Mouse (Mus musculus): Measurements from ENCODE around the gene Tsga10ip. TPM values are rescaled to one million over a fixed set of nuclear protein-coding genes. Genes with fewer than 3 reads are reported as not detected.
A peak's percentile ranks its signal among the peaks of the same experiment; 100 is the strongest.

Gene Tsga10ip
- total and polyA plus RNA-seq, 2 experiments from 2014 or later = 0.10 TPM; not detected in 1

DNA sequence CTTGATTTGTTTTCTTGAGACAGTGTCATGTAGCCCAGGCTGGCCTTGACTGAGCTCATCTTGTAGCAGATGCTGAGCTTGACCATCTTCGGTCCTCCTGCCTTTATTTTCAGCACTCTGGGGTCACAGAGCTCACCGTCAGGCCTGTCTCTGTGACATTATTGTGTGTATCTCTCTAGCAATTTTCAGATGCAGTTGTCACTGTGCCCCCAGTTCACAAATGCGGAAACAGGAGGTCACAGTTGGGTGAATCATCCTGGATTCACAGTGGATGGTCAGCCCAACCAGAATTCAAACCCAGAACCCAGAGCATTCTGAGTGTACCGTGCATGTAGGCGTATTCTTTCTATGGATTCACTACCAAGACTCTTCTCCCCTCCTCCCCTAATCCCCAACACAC is 43.4 kb upstream of the Tsga10ip start:
- 0 out of 2 replicates have a peak, but pooled peaks cover 4% of the 10 kb centered on the region for H3K4me1 ChIP-seq (ENCODE audit: insufficient read depth, low read length)
- H3K9ac ChIP-seq (replicated peaks; ENCODE audit: low read length, poor library complexity, severe bottlenecking) = no peak overlapping the region
- ATAC-seq (ENCODE audit: low FRiP score) (no peak), DNase-seq (ENCODE audit: low spot score) (no peak)
- H3K4me3 ChIP-seq (ENCODE audit: low read depth, low read length) = no peak overlapping the region
- no peaks in the 10 kb centered on the region for H3K9me3 ChIP-seq (ENCODE audit: low read length)
- no peak overlapping the region for H3K4me2 ChIP-seq (ENCODE audit: low read depth, low read length, poor library complexity, severe bottlenecking)
- H3K27ac ChIP-seq (ENCODE audit: low read depth, low read length) = no peak overlapping the region
- H3K36me3 ChIP-seq (ENCODE audit: insufficient read depth, low read length) = no peaks in the 10 kb centered on the region
- H3K27me3 ChIP-seq (ENCODE audit: insufficient read depth, low read length) = peaks cover 44% of the 10 kb centered on the region
- no peak for TF ChIP-seq CTCF (IDR thresholded peaks at IDR 0.05)
- 95% methylated on average over 5 of the region's 5 CpGs for WGBS

DNA sequence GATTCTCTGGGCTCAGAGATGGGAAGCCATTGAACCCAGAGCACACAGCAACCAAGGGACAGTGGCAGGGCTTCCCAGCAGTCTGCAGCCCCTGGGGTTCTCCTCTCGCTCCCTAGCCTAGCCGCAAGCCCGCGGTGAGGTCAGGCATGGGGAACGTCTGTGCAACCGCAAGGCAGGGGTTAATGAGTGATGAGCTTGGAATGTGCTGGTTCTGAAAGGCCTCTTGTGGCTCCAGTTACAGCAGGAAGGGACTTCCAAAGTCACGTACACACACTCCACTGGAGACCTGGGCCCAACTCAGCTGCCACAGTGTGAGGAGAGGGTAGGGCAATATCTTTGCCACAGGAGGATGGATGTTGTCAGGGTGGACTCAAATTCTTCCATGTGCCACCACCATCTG is 42.6 kb upstream of the Tsga10ip start:
- no peak overlapping the region for H3K27ac ChIP-seq (ENCODE audit: low read depth, low read length)
- WGBS = 44% methylated on average over 7 of the region's 7 CpGs
- H3K36me3 ChIP-seq (ENCODE audit: insufficient read depth, low read length) = no peaks in the 10 kb centered on the region
- 0 out of 2 replicates have a peak, but pooled peaks cover 4% of the 10 kb centered on the region for H3K4me1 ChIP-seq (ENCODE audit: insufficient read depth, low read length)
- H3K4me2 ChIP-seq (ENCODE audit: low read depth, low read length, poor library complexity, severe bottlenecking) = no peak overlapping the region
- H3K27me3 ChIP-seq (ENCODE audit: insufficient read depth, low read length) = peaks cover 40% of the 10 kb centered on the region
- no peak for TF ChIP-seq CTCF (IDR thresholded peaks at IDR 0.05)
- DNase-seq (ENCODE audit: low spot score) = no peak
- H3K9me3 ChIP-seq (ENCODE audit: low read length) = no peaks in the 10 kb centered on the region
- H3K9ac ChIP-seq (replicated peaks; ENCODE audit: low read length, poor library complexity, severe bottlenecking) = no peak overlapping the region
- no peak for ATAC-seq (ENCODE audit: low FRiP score)
- H3K4me3 ChIP-seq (ENCODE audit: low read depth, low read length) = no peak overlapping the region

DNA sequence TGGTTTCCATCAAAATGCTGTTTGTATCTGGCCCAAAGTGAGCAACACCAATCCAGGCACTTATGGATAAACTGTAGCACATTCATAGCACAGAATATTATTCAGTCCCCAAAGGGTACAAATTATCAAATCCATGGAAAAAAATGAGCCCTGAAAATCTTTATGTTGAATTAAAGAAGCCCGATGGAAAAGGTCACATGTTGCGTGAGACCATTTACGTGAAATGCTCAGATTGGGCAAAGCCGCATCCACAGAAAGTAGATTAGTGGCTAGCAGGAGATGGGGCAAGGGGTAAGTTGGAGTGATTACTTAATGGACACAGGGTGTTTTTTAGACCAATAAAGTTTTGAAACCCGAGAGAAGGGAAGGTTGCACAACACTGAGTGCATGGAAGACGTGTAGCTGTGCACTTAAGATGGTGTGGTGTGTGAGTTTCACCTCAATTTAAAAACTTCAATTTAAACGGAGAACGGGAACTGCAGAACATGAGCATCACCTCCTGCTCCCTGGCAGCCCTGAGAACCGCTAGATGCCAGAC is 42.1 kb upstream of the Tsga10ip start:
- Histone ChIP-seq H3K9me3 (ENCODE audit: low read length) (no peaks in the 10 kb centered on the region), H3K27ac (ENCODE audit: low read depth, low read length) (no peak overlapping the region), H3K4me2 (ENCODE audit: low read depth, low read length, poor library complexity, severe bottlenecking) (no peak overlapping the region), H3K9ac (replicated peaks; ENCODE audit: low read length, poor library complexity, severe bottlenecking) (no peak overlapping the region), H3K4me3 (ENCODE audit: low read depth, low read length) (no peak overlapping the region), H3K36me3 (ENCODE audit: insufficient read depth, low read length) (no peaks in the 10 kb centered on the region), H3K27me3 (ENCODE audit: insufficient read depth, low read length) (peaks cover 35% of the 10 kb centered on the region), H3K4me1 (ENCODE audit: insufficient read depth, low read length) (0 out of 2 replicates have a peak, but pooled peaks cover 4% of the 10 kb centered on the region)
- WGBS = 74% methylated on average over 9 of the region's 9 CpGs
- DNase-seq (ENCODE audit: low spot score) = no peak
- no peak for ATAC-seq (ENCODE audit: low FRiP score)
- no peak for TF ChIP-seq CTCF (IDR thresholded peaks at IDR 0.05)

DNA sequence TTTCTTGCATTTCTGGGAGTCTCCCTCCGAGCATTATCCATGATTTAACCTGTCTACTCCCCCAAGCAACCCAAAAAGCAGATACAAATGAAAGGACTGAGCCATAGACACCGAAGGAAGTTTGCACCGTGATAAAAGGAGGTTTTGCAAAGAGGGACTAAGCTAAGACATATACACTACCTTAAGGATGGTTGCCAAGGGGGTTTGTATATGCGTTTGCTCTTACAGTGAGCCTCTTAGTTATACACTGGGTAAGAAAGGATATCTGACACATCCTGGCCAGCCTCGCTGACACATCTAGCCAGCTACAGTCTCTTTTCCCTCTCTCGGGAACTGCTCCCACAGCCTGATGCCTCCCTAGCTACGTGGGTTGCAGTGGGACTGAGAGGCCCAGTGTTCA is 31.6 kb upstream of the Tsga10ip start:
- no peak for DNase-seq (ENCODE audit: low spot score)
- H3K36me3 ChIP-seq (ENCODE audit: insufficient read depth, low read length) = no peaks in the 10 kb centered on the region
- WGBS = 70% methylated on average over 7 of the region's 7 CpGs
- no peak for TF ChIP-seq CTCF (IDR thresholded peaks at IDR 0.05)
- H3K9me3 ChIP-seq (ENCODE audit: low read length) = no peaks in the 10 kb centered on the region
- H3K27ac ChIP-seq (ENCODE audit: low read depth, low read length) = no peak overlapping the region
- H3K4me3 ChIP-seq (ENCODE audit: low read depth, low read length) = no peak overlapping the region
- H3K27me3 ChIP-seq (ENCODE audit: insufficient read depth, low read length) = no peaks in the 10 kb centered on the region
- peak overlapping the region; percentile 47 for H3K4me2 ChIP-seq (ENCODE audit: low read depth, low read length, poor library complexity, severe bottlenecking)
- H3K9ac ChIP-seq (replicated peaks; ENCODE audit: low read length, poor library complexity, severe bottlenecking) = no peak overlapping the region; the same call in 1 of the 2 replicates
- H3K4me1 ChIP-seq (ENCODE audit: insufficient read depth, low read length) = peaks cover 5% of the 10 kb centered on the region; the same call in 1 of the 2 replicates
- no peak for ATAC-seq (ENCODE audit: low FRiP score)

DNA sequence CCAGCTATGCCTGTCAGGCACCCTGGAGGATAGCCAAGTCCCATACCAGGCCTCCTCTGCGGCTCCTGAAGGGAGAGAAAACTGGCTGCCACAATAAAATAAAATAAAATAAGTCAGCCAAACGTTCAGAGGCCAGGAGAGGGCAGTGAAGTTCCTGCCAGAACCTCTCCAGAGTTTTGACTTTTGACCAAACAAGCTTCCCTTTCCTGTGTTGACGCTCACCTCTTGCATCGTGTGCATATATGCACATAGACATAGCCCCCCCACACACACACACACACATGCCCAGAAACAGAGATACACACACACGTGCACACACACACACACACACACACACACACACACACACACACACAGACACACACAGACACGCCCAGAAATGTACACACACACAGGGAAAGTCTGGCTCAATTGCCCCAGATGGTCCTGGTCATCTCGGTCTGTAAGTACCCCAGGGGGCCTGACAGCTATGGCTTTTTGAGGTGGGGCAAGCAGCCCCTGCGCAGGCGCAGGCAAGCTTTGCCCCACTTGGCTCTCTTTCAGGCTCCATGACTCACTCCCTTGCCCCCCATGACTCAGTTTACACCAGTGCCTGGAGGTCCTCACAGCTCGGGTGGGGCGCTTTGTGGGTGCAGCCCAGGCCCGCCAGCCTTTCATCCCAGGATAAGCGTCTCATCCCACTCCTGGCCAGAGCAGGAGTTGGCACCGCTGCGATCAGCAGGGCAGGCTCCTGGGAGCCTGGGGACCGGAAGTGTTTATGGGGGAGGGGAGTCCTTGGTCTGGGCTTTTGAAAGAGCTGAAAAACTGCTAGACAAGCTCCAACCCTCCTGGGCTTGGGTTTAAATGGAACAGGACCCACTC is 30.9 kb upstream of the Tsga10ip start:
- Histone ChIP-seq H3K4me1 (ENCODE audit: insufficient read depth, low read length) (peaks cover 5% of the 10 kb centered on the region; the same call in 1 of the 2 replicates), H3K9ac (replicated peaks; ENCODE audit: low read length, poor library complexity, severe bottlenecking) (no peak overlapping the region; the same call in 1 of the 2 replicates), H3K9me3 (ENCODE audit: low read length) (no peaks in the 10 kb centered on the region), H3K4me3 (ENCODE audit: low read depth, low read length) (peak overlapping the region; percentile 12; the same call in 1 of the 2 replicates), H3K27me3 (ENCODE audit: insufficient read depth, low read length) (no peaks in the 10 kb centered on the region), H3K4me2 (ENCODE audit: low read depth, low read length, poor library complexity, severe bottlenecking) (peak overlapping the region; percentile 47), H3K36me3 (ENCODE audit: insufficient read depth, low read length) (no peaks in the 10 kb centered on the region), H3K27ac (ENCODE audit: low read depth, low read length) (no peak overlapping the region)
- peak; percentile 70 for TF ChIP-seq CTCF (IDR thresholded peaks at IDR 0.05)
- no peak for ATAC-seq (ENCODE audit: low FRiP score)
- 12% methylated on average over 16 of the region's 16 CpGs for WGBS
- DNase-seq (ENCODE audit: low spot score) = peak; percentile 67

DNA sequence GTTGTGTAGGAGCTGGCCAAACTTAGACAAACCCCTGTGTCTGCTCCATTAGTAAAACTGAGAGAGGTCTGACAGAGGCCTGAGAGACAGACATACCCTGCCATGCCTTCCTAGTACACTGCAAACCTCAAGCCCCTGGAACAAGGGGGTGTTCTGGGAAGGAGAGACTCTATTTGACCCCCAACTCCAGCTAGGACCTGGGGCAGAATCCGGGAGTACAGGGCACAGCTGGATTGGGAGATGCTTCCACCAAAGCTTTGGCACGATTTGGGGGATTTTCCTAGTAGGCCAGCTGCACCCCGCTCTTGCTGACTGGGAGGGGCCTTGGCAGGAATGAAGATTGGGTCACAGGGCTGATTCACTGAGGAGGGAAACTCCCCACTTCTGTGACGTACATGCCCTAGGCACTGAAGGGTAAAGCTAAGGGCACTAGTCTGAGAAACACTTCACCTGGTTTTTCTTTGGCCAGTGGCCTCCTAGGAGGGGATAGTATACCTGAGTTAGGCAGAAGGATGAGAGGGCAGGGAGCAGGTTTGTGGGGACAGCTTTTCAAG is 29.7 kb upstream of the Tsga10ip start:
- 82% methylated on average over 4 of the region's 4 CpGs for WGBS
- no peaks in the 10 kb centered on the region for H3K9me3 ChIP-seq (ENCODE audit: low read length)
- no peak overlapping the region for H3K9ac ChIP-seq (replicated peaks; ENCODE audit: low read length, poor library complexity, severe bottlenecking)
- H3K27me3 ChIP-seq (ENCODE audit: insufficient read depth, low read length) = no peaks in the 10 kb centered on the region
- ATAC-seq (ENCODE audit: low FRiP score) = no peak
- H3K4me3 ChIP-seq (ENCODE audit: low read depth, low read length) = no peak overlapping the region
- no peak overlapping the region for H3K4me2 ChIP-seq (ENCODE audit: low read depth, low read length, poor library complexity, severe bottlenecking)
- no peaks in the 10 kb centered on the region for H3K36me3 ChIP-seq (ENCODE audit: insufficient read depth, low read length)
- no peak for TF ChIP-seq CTCF (IDR thresholded peaks at IDR 0.05)
- DNase-seq (ENCODE audit: low spot score) = no peak
- H3K4me1 ChIP-seq (ENCODE audit: insufficient read depth, low read length) = peaks cover 5% of the 10 kb centered on the region; the same call in 1 of the 2 replicates
- no peak overlapping the region for H3K27ac ChIP-seq (ENCODE audit: low read depth, low read length)
